Mouse (Mus musculus): Measurements from ENCODE around the gene Adcy10.

DNA sequence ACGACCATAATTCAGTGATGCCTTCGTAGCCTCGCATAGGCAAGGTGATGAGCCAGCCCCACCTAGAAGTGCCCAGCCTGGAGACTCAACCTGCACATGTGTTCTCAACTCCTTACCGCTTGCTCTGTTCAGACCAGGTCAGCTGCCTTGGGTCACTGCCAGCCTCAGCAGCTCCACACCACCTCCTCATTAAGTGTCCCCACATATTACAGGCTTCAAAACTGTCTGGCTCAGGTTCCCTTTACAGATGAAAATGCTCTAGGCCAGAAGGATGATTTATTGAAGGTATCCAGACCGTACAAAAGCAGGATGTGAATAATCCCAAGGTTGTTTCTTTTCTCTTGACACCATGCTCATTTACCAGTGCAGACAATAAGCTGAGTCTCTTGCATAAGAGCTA lies 140.9 kb downstream of the Adcy10 start:
- TF ChIP-seq CTCF (IDR thresholded peaks at IDR 0.05; ENCODE audit: low read depth) (no peak), EP300 (IDR thresholded peaks at IDR 0.05; ENCODE audit: low read depth) (no peak)
